27 mouse cellular contexts compared by ENCODE assay signal in genomic region chr13:108265394-108265793, GRCm38 (mm10). TPM values are rescaled to one million over a fixed set of nuclear protein-coding genes. Genes with fewer than 3 reads are reported as not detected.
"Had no signal": no experiment of that assay in that cellular context is flagged by ENCODE, and none has a peak within 500 bp of the region (broad histone marks: within the 10 kb centered on the region; RNA-seq: fewer than 3 reads in every experiment).

No protein-coding gene starts in this region.

- H3K27ac ChIP-seq: gastrocnemius, adult 2 months; heart, embryonic 10.5 days; hindbrain, embryonic 10.5 days; hindbrain, embryonic 12.5 days; hindbrain, embryonic 14.5 days; layer of hippocampus, adult 2 months; left cerebral cortex, adult 2 months; limb, embryonic 10.5 days; limb, embryonic 12.5 days; liver, embryonic 13.5 days; liver, embryonic 15.5 days had no signal

- H3K9me3 ChIP-seq: heart, embryonic 10.5 days; heart, embryonic 12.5 days; hindbrain, embryonic 10.5 days; hindbrain, embryonic 12.5 days; limb, embryonic 10.5 days; limb, embryonic 12.5 days; liver, embryonic 13.5 days; liver, embryonic 15.5 days had no signal

- H3K4me3 ChIP-seq: gastrocnemius, adult 2 months; heart, embryonic 10.5 days; heart, embryonic 12.5 days; hindbrain, embryonic 10.5 days; hindbrain, embryonic 12.5 days; layer of hippocampus, adult 2 months; left cerebral cortex, adult 2 months; limb, embryonic 10.5 days; limb, embryonic 12.5 days; liver, embryonic 13.5 days; liver, embryonic 15.5 days had no signal

- H3K9ac ChIP-seq: heart, embryonic 12.5 days; hindbrain, embryonic 12.5 days; hindbrain, embryonic 14.5 days; limb, embryonic 12.5 days; liver, embryonic 13.5 days; liver, embryonic 15.5 days had no signal

- H3K4me2 ChIP-seq: heart, embryonic 12.5 days; hindbrain, embryonic 12.5 days; hindbrain, embryonic 14.5 days; limb, embryonic 12.5 days; liver, embryonic 11.5 days; liver, embryonic 13.5 days; liver, embryonic 15.5 days had no signal

- H3K27me3 ChIP-seq: hindbrain, embryonic 12.5 days; limb, embryonic 12.5 days; liver, embryonic 13.5 days; liver, embryonic 15.5 days had no signal

- H3K36me3 ChIP-seq: heart, embryonic 10.5 days; heart, embryonic 12.5 days; hindbrain, embryonic 10.5 days; hindbrain, embryonic 12.5 days; limb, embryonic 10.5 days; limb, embryonic 12.5 days; liver, embryonic 13.5 days; liver, embryonic 15.5 days had no signal

- DNase-seq: gastrocnemius, adult 2 months; gastrocnemius, postnatal 10 days; gastrocnemius, postnatal 25 days; heart, adult 18-20 months; heart, postnatal 10 days; heart, postnatal 4 days; kidney, adult 18-20 months; kidney, adult 8-10 months; kidney, postnatal 10 days; kidney, postnatal 25 days; kidney, postnatal 4 days; liver; liver, embryonic 13.5 days had no signal

- H3K4me1 ChIP-seq: hindbrain, embryonic 12.5 days; liver, embryonic 15.5 days had no signal

- ATAC-seq: hindbrain, embryonic 16.5 days; inflammation-experienced regulatory T-cells, adult 6 months; intestine, postnatal 0 days had no signal

RNA-seq across cellular contexts. Expression of gene Depdc1b, which starts 50.7 kb away (rescaled TPM):
- total RNA-seq: gastrocnemius, adult 2 months had no signal
